Mouse (Mus musculus): ENCODE results near the gene Cers2. TPM values are rescaled to one million over a fixed set of nuclear protein-coding genes. Genes with fewer than 3 reads are reported as not detected.

Gene Cers2
- 100 to 1,000 TPM; 139 to 152 TPM for total RNA-seq (2023)

GRCm38 (mm10) chr3:95314486-95315093 lies at the start of gene Cers2:
TSS of gene Cers2 (plus strand) at chr3:95314791.

GRCm38 (mm10) chr3:95281216-95282126 lies 33.1 kb upstream of the Cers2 start, which contains the start of the genes Mindy1 and Prune1:
TSS of gene Mindy1 (plus strand) at chr3:95281345.
TSS of gene Prune1 (minus strand) at chr3:95282076.

GRCm38 (mm10) chr3:95307100-95307499 lies 7.5 kb upstream of the Cers2 start, which contains the start of gene Anxa9:
TSS of gene Anxa9 (minus strand) at chr3:95307176.

GRCm38 (mm10) chr3:95356701-95357449 lies 42.3 kb downstream of the Cers2 start, which contains the start of gene Setdb1:
TSS of gene Setdb1 (minus strand) at chr3:95357202.

Other genes with a start within 250 kb of the Cers2 start
- gene Pip5k1a, start 207.9 kb upstream of the Cers2 start, total RNA-seq (2023) = 10 to 100 TPM; 38.6 to 42.9 TPM
- gene Vps72, start 203.8 kb upstream of the Cers2 start, total RNA-seq (2023) = 10 to 100 TPM; 65.6 to 66.7 TPM
- gene Tmod4, start 190.3 kb upstream of the Cers2 start, total RNA-seq (2023) = 1 to 10 TPM; 1.4 to 2.9 TPM
- 10 to 100 TPM; 78.0 to 81.5 TPM for gene Scnm1, start 180.8 kb upstream of the Cers2 start, total RNA-seq (2023)
- 10 to 100 TPM in 1 of 2 experiments, 1 to 10 TPM in 1; 9.6 to 10.1 TPM for gene Lysmd1, start 180.7 kb upstream of the Cers2 start, total RNA-seq (2023)
- gene Tnfaip8l2, start 172.4 kb upstream of the Cers2 start, total RNA-seq (2023) = 10 to 100 TPM; 45.4 to 56.4 TPM
- 1 to 10 TPM in 1 of 2 experiments, under 1 TPM in 1; 0.41 to 1.2 TPM for gene Sema6c, start 154.3 kb upstream of the Cers2 start, total RNA-seq (2023)
- 10 to 100 TPM; 89.1 to 90.6 TPM for gene Gabpb2, start 96.9 kb upstream of the Cers2 start, total RNA-seq (2023)
- 100 to 1,000 TPM; 225 to 246 TPM for gene Cdc42se1, start 86.1 kb upstream of the Cers2 start, total RNA-seq (2023)
- 1 to 10 TPM; 8.9 to 9.2 TPM for gene Mllt11, start 82.6 kb upstream of the Cers2 start, total RNA-seq (2023)
- under 1 TPM in 1 of 2 experiments, not detected in 1; 0.70 TPM for gene Gm128, start 73.2 kb upstream of the Cers2 start, total RNA-seq (2023)
- not detected for gene Bnipl, start 63.6 kb upstream of the Cers2 start, total RNA-seq (2023)
- 10 to 100 TPM; 38.4 to 39.0 TPM for gene Mindy1, start 33.4 kb upstream of the Cers2 start, total RNA-seq (2023)
- 10 to 100 TPM; 14.6 to 16.5 TPM for gene Prune1, start 32.7 kb upstream of the Cers2 start, total RNA-seq (2023)
- gene Anxa9, start 7.6 kb upstream of the Cers2 start, total RNA-seq (2023) = 1 to 10 TPM; 1.2 to 2.8 TPM
- gene Setdb1, start 42.4 kb downstream of the Cers2 start, total RNA-seq (2023) = 10 to 100 TPM; 39.0 to 43.5 TPM
- gene 4930558C23Rik, start 88.0 kb downstream of the Cers2 start, total RNA-seq (2023) = not detected
- gene Arnt, start 119.6 kb downstream of the Cers2 start, total RNA-seq (2023) = 10 to 100 TPM; 78.1 to 80.1 TPM
- gene Ctsk, start 184.5 kb downstream of the Cers2 start, total RNA-seq (2023) = 1 to 10 TPM; 1.5 to 3.3 TPM
- gene Ctss, start 212.0 kb downstream of the Cers2 start, total RNA-seq (2023) = 100 to 1,000 TPM; 462 to 506 TPM
- under 1 TPM in 1 of 2 experiments, not detected in 1; 0.36 TPM for gene Hormad1, start 244.9 kb downstream of the Cers2 start, total RNA-seq (2023)

All from B cell, adult 67 days (primary cell).